Mouse (Mus musculus): ENCODE results near the gene 2700049A03Rik.

- no peak for TF ChIP-seq CTCF (IDR thresholded peaks at IDR 0.05; ENCODE audit: insufficient read depth, low read depth, low read length)
- no peak for TF ChIP-seq POLR2A (IDR thresholded peaks at IDR 0.05; ENCODE audit: insufficient read depth, low read depth, low read length)
Measured at GRCm38 (mm10) chr12:71233426-71233825, 96.8 kb downstream of the 2700049A03Rik start.

Measured in olfactory bulb, adult 2 months (tissue).